Mouse (Mus musculus) stomach, embryonic 16.5 days (tissue): ENCODE results near the gene Tent4b. TPM values are rescaled to one million over a fixed set of nuclear protein-coding genes. Genes with fewer than 3 reads are reported as not detected.

Source experiments
- ATAC-seq: fragments of 200-750 bp; cut with Nextera tagmentation; 2 replicates; pipeline ENCODE4 v1.8.0; 2017; ENCODE audit warnings: moderate number of reproducible peaks, moderate TSS enrichment; ENCODE audit not compliant: insufficient read depth, low FRiP score
- H3K27ac ChIP-seq: fragments of 300-500 bp; sonication (generic); 2 replicates; pipeline ENCODE4 v1.5.1; 2014; ENCODE audit warnings: low read length
- H3K27me3 ChIP-seq: fragments of 300-500 bp; sonication (generic); 2 replicates; pipeline ENCODE4 v1.6.1; 2014; ENCODE audit warnings: low read length, control low read depth, mixed read lengths; ENCODE audit not compliant: control insufficient read depth, insufficient read depth
- H3K36me3 ChIP-seq: fragments of 300-500 bp; sonication (generic); 2 replicates; pipeline ENCODE4 v1.6.1; 2014; ENCODE audit warnings: low read length; ENCODE audit not compliant: control insufficient read depth, insufficient read depth
- H3K4me1 ChIP-seq: fragments of 300-500 bp; sonication (generic); 2 replicates; pipeline ENCODE4 v1.6.1; 2014; ENCODE audit warnings: low read length, control low read depth, mixed read lengths; ENCODE audit not compliant: control insufficient read depth, insufficient read depth
- H3K4me2 ChIP-seq: fragments of 300-500 bp; sonication (generic); 2 replicates; pipeline ENCODE4 v1.6.1; 2014; ENCODE audit warnings: low read depth, low read length, mixed read lengths
- H3K4me3 ChIP-seq: fragments of 300-500 bp; sonication (generic); replicated peaks from 2 replicates; pipeline ENCODE4 v1.5.1; 2014; ENCODE audit warnings: mild to moderate bottlenecking, low read length
- H3K9ac ChIP-seq: fragments of 300-500 bp; sonication (generic); 2 replicates; pipeline ENCODE4 v1.6.1; 2014; ENCODE audit warnings: low read length
- H3K9me3 ChIP-seq: fragments of 300-500 bp; sonication (generic); replicated peaks from 2 replicates; pipeline ENCODE4 v1.6.1; 2016; ENCODE audit warnings: low read length, control low read depth; ENCODE audit not compliant: control insufficient read depth
- WGBS: fragments of 180-500 bp; shearing (Covaris S2); extraction: QIAGEN DNeasy Blood & Tissue Kit; methylation state at CpG from one replicate; pipeline ENCODE4 v1.1.7; 2014; 5-methylcytosine and 5-hydroxymethylcytosine counted together
- polyA plus RNA-seq: library from polyadenylated mRNA; unstranded; fragments of >200 nt; fragmentation: Nextera tagmentation; extraction: Ambion mirVana; gene quantifications from 2 replicates; pipeline ENCODE4 v1.2.1, GENCODE M21; 2015

The Tent4b gene
- polyA plus RNA-seq, 1 experiment from 2014 or later = 5.9 TPM

GRCm38 (mm10) chr8:88289901-88290300, 90.9 kb downstream of the Tent4b start:
- Histone ChIP-seq H3K4me3 (no peak overlapping the region), H3K9me3 (no peaks in the 10 kb centered on the region), H3K4me1 (peaks cover 8% of the 10 kb centered on the region; the same call in 1 of the 2 replicates), H3K27ac (no peak overlapping the region), H3K4me2 (no peak overlapping the region), H3K36me3 (no peaks in the 10 kb centered on the region), H3K27me3 (no peaks in the 10 kb centered on the region), H3K9ac (no peak overlapping the region)
- WGBS = 71% methylated on average over 1 of the region's 1 CpGs
- no peak for ATAC-seq

DNA sequence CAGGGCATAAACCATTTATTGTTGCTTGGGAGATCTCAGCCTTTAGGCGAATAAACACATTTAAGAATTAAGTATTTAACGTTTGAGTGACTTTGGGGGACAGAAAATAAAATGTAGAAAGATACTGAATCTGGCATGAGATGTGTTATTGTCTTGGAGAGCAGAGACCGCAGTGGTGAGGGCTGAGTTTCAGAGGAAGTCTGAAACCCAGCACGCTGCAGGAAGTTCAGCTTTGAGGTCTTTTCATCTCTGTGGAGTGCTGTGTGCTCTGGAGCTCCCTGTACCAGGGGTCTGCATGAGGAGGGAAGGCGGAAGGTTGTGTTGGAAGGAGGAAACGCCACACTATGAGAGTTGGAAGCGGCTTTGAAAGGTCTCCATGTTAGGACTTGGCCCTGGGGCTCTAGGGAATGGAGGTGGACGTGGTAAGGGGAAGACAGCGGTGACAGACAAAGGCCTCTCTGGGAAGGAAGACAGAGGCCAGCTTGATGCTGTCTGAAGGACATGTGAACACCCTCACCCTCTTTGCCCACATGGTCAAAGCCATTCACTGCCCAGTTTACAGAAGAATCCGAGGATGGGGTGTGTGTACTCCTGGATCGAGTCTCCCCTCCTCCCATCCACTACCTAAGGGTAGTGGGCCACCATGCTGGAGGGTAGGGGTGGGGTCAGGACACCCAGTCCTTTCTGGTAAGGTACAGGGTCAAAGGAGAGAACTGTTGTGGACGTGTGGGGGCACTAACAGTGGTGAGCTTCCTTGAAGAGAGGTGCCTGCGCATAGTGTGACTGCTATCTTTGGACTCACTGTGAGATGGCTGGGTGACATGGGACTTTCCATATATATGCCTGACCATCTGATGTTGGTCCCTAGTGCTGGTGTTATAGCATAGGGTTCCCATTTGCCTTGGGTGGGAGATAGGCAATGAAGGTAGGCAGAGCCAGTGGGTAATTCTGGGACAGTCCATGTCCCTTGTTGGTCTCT, 91.6 kb downstream of the Tent4b start:
- H3K9ac ChIP-seq = no peak overlapping the region
- WGBS = 81% methylated on average over 13 of the region's 13 CpGs
- no peaks in the 10 kb centered on the region for H3K27me3 ChIP-seq
- no peaks in the 10 kb centered on the region for H3K9me3 ChIP-seq
- no peak overlapping the region for H3K27ac ChIP-seq
- no peak overlapping the region for H3K4me2 ChIP-seq
- H3K4me1 ChIP-seq = peaks cover 8% of the 10 kb centered on the region; the same call in 1 of the 2 replicates
- no peaks in the 10 kb centered on the region for H3K36me3 ChIP-seq
- H3K4me3 ChIP-seq = no peak overlapping the region
- ATAC-seq = no peak

DNA sequence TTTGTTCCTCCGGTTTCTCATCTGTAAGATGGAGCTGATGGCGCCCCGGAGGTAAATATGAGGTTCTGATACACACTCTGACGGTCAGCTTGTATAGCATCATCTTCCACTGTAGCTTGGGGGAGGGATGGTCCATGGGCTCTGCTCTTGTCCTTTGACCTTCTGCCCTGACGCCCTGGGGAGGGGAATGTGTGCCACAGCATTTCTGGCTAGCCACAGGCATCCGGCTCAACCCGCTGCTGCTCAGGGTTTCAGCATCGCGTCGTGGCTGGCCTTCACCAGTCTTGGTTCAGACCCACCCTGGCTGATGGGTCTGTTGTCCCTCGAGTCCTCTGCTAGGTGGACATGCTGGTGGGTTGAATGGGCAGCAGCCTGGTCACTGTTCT, 92.3 kb downstream of the Tent4b start:
- H3K4me3 ChIP-seq = no peak overlapping the region
- H3K9me3 ChIP-seq = no peaks in the 10 kb centered on the region
- 85% methylated on average over 11 of the region's 11 CpGs for WGBS
- no peaks in the 10 kb centered on the region for H3K36me3 ChIP-seq
- no peak overlapping the region for H3K9ac ChIP-seq
- no peak overlapping the region for H3K27ac ChIP-seq
- H3K27me3 ChIP-seq = no peaks in the 10 kb centered on the region
- H3K4me2 ChIP-seq = no peak overlapping the region
- peaks cover 8% of the 10 kb centered on the region; the same call in 1 of the 2 replicates for H3K4me1 ChIP-seq
- no peak for ATAC-seq

DNA sequence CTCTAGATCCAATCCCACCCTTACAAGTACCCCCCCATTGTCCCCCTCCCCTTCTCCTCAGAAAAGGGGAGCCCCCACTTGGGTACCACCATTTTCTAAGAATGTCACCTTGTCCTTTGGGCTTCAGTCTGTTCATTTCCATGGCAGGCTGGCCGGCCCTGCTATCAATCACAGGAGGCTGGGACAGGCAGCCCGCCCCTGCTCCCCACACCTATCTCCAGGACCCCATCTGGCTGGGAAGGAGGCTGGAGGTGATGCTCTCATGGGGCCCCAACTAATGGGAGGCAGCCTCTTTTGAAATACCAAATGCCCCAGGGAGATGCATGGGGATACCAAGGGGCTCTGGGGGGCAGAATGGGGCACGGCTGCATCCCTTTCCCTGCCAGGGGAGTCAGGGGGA, 93.9 kb downstream of the Tent4b start:
- Histone ChIP-seq H3K9me3 (no peaks in the 10 kb centered on the region), H3K4me3 (no peak overlapping the region), H3K36me3 (no peaks in the 10 kb centered on the region), H3K9ac (no peak overlapping the region), H3K4me1 (peaks cover 5% of the 10 kb centered on the region; the same call in 1 of the 2 replicates), H3K27ac (no peak overlapping the region), H3K4me2 (no peak overlapping the region), H3K27me3 (no peaks in the 10 kb centered on the region)
- 81% methylated on average over 3 of the region's 3 CpGs for WGBS
- no peak for ATAC-seq

DNA sequence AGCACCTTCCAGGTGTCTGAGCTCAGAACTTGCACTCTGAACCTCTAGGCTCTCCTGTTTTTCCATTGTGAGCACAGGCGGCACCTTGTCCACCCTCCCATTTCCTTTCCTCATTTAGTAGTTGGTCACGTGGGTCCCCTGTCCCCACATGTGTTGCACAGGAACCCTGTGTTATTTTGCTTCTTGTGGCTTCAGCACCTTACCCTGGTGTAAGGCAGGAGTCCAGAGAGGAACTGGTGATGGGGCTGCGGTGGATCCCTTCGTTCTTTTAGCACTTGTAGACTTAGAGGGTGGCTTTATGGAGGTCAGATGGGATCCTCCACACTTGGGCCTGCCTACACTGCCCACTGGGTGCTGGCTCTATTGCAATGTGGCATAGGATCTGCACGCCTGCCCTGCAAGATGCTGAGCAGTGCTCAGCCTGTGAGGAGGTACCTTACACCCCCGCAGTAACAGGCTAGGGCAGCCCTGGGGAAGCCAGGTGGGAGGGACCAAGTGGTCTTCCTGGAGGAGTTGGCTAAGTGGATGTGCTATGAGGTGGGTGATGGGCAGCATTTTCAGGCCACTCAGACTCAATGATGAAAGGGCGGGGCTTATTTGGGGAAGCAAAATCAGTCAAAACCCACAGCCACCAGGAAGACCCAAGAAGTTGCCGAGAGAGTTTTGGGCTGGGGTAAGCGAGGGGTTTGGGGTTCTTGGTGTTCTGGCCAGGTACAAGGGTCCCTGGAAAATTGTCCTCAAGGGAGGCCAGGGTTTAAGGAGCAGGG, 94.8 kb downstream of the Tent4b start:
- Histone ChIP-seq H3K4me3 (0 out of 2 replicates have a peak overlapping the region, but pooled peaks have one; percentile 0), H3K4me2 (no peak overlapping the region), H3K27ac (no peak overlapping the region), H3K9ac (no peak overlapping the region), H3K4me1 (no peaks in the 10 kb centered on the region), H3K27me3 (no peaks in the 10 kb centered on the region), H3K36me3 (no peaks in the 10 kb centered on the region), H3K9me3 (no peaks in the 10 kb centered on the region)
- WGBS = 82% methylated on average over 9 of the region's 9 CpGs
- no peak for ATAC-seq

- H3K27ac ChIP-seq = no peak overlapping the region
Measured at GRCm38 (mm10) chr8:88294977-88295376, 96.0 kb downstream of the Tent4b start.

GRCm38 (mm10) chr8:88297976-88298732, 99.1 kb downstream of the Tent4b start:
- Histone ChIP-seq H3K36me3 (no peaks in the 10 kb centered on the region), H3K27ac (no peak overlapping the region), H3K27me3 (no peaks in the 10 kb centered on the region), H3K4me2 (no peak overlapping the region), H3K4me3 (no peak overlapping the region), H3K4me1 (peaks cover 14% of the 10 kb centered on the region; the same call in 1 of the 2 replicates), H3K9me3 (no peaks in the 10 kb centered on the region), H3K9ac (no peak overlapping the region)
- no peak for ATAC-seq
- WGBS = 45% methylated on average over 12 of the region's 12 CpGs

More at GRCm38 (mm10) chr8:88294977-88295376, 96.0 kb downstream of the Tent4b start:
- no peak for ATAC-seq
- WGBS = 82% methylated on average over 2 of the region's 2 CpGs
- H3K4me2 ChIP-seq = 0 out of 2 replicates have a peak overlapping the region, but pooled peaks have one; percentile 0
- H3K4me1 ChIP-seq = 0 out of 2 replicates have a peak, but pooled peaks cover 4% of the 10 kb centered on the region
- H3K9ac ChIP-seq = no peak overlapping the region
- no peaks in the 10 kb centered on the region for H3K36me3 ChIP-seq
- H3K4me3 ChIP-seq = no peak overlapping the region
- H3K27me3 ChIP-seq = no peaks in the 10 kb centered on the region
- H3K9me3 ChIP-seq = no peaks in the 10 kb centered on the region

GRCm38 (mm10) chr8:88298733-88299103, 99.7 kb downstream of the Tent4b start:
- Histone ChIP-seq H3K9me3 (no peaks in the 10 kb centered on the region), H3K4me1 (peaks cover 14% of the 10 kb centered on the region; the same call in 1 of the 2 replicates), H3K4me2 (no peak overlapping the region), H3K36me3 (no peaks in the 10 kb centered on the region), H3K27me3 (no peaks in the 10 kb centered on the region), H3K27ac (no peak overlapping the region), H3K9ac (no peak overlapping the region), H3K4me3 (no peak overlapping the region)
- WGBS = 83% methylated on average over 10 of the region's 10 CpGs
- ATAC-seq = no peak
